ENCODE assay signal across 7 mouse cellular contexts in the genomic region with DNA sequence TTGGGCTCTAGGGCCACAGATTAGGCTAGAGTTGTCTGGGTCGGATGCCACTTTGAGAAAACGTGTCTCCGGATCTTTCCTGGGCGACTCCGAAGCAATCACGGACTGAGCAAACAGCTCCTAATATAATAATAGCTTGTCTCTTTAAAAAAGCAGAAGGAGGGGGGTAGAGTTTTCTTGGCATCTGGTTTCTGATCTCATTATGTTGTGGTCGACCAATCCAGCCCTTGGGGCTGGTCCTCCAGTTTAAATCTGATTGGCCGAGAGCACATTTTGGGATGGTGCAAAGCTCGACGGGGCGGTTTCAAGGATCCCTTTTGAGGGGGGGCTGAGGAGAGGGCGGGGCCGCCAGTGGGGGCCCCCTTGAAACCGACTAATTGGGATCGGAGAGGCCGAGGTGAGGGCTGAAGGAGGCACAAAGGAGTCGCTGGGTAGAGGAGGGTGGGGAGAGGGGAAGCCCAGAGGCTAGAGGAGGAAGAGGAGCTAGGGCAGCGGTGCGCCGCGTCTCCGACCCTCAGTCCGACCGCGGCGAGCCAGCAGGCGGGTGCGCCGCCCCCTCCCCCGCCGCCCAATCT. TPM values are rescaled to one million over a fixed set of nuclear protein-coding genes. Genes with fewer than 3 reads are reported as not detected.
DNase-seq lines count a peak whose midpoint lies in the region; ATAC-seq lines count a peak whose summit lies in the region.

A gene (plus strand): TSS at position 387 of the 575 bp plus-strand sequence.

- DNase-seq in adrenal gland, postnatal 36 days, result peak; percentile 85
- DNase-seq in embryonic facial prominence, embryonic 11.5 days (ENCODE audit: low spot score), result peak; percentile 98
- peak; percentile 89 to 94 for DNase-seq in heart, adult 18-20 months
- peak; percentile 69 for DNase-seq in kidney, adult 18-20 months
- DNase-seq in limb, embryonic 10.5 days (ENCODE audit: low spot score), result peak; percentile 99
- peak; percentile 100 for DNase-seq in midbrain, embryonic 11.5 days (ENCODE audit: low spot score, missing footprints)

- peak within 1 kb of the TSS; percentile 99 for H3K9ac ChIP-seq in embryonic facial prominence, embryonic 11.5 days (replicated peaks; ENCODE audit: low read length)
- H3K9ac ChIP-seq in midbrain, embryonic 11.5 days (ENCODE audit: low read length), result peak within 1 kb of the TSS; percentile 97
- H3K9ac ChIP-seq in stomach, embryonic 14.5 days (replicated peaks; ENCODE audit: low read depth, low read length), result peak within 1 kb of the TSS; percentile 97

- ATAC-seq in embryonic facial prominence, embryonic 11.5 days (replicated peaks; ENCODE audit: insufficient number of reproducible peaks, low FRiP score, low TSS enrichment, low read depth), result peak; percentile 93
- peak; percentile 93 for ATAC-seq in midbrain, embryonic 11.5 days (ENCODE audit: low FRiP score)
- ATAC-seq in stomach, embryonic 14.5 days (ENCODE audit: insufficient number of reproducible peaks, insufficient read depth, low FRiP score, low read depth), result peak; percentile 94

- no peaks in the 10 kb centered on the region for H3K27me3 ChIP-seq in embryonic facial prominence, embryonic 11.5 days (ENCODE audit: control insufficient read depth, insufficient read depth, low read length)
- no peaks in the 10 kb centered on the region for H3K27me3 ChIP-seq in limb, embryonic 10.5 days (ENCODE audit: low read depth, poor library complexity, severe bottlenecking)
- H3K27me3 ChIP-seq in midbrain, embryonic 11.5 days (ENCODE audit: control insufficient read depth, insufficient read depth, low read length), result peaks cover 4% of the 10 kb centered on the region; the same call in 1 of the 2 replicates
- H3K27me3 ChIP-seq in stomach, embryonic 14.5 days (ENCODE audit: control insufficient read depth, insufficient read depth, low read length), result no peaks in the 10 kb centered on the region

- peak within 1 kb of the TSS; percentile 95 for H3K4me3 ChIP-seq in embryonic facial prominence, embryonic 11.5 days (ENCODE audit: low read depth, low read length)
- peak within 1 kb of the TSS; percentile 87 for H3K4me3 ChIP-seq in limb, embryonic 10.5 days
- peak within 1 kb of the TSS; percentile 90 for H3K4me3 ChIP-seq in midbrain, embryonic 11.5 days (ENCODE audit: low read depth, low read length)
- H3K4me3 ChIP-seq in stomach, embryonic 14.5 days (ENCODE audit: low read depth, low read length), result peak within 1 kb of the TSS; percentile 90

- no peaks in the 10 kb centered on the region for H3K36me3 ChIP-seq in embryonic facial prominence, embryonic 11.5 days (replicated peaks; ENCODE audit: control insufficient read depth, insufficient read depth, low read depth, low read length)
- peaks cover 18% of the 10 kb centered on the region for H3K36me3 ChIP-seq in limb, embryonic 10.5 days
- no peaks in the 10 kb centered on the region for H3K36me3 ChIP-seq in midbrain, embryonic 11.5 days (ENCODE audit: control insufficient read depth, insufficient read depth, low read length)
- H3K36me3 ChIP-seq in stomach, embryonic 14.5 days (ENCODE audit: control insufficient read depth, insufficient read depth, low read length), result no peaks in the 10 kb centered on the region; the same call in 1 of the 2 replicates

- no peaks in the 10 kb centered on the region for H3K9me3 ChIP-seq in embryonic facial prominence, embryonic 11.5 days (replicated peaks; ENCODE audit: control insufficient read depth, low read length)
- no peaks in the 10 kb centered on the region for H3K9me3 ChIP-seq in limb, embryonic 10.5 days (replicated peaks)
- no peaks in the 10 kb centered on the region for H3K9me3 ChIP-seq in midbrain, embryonic 11.5 days (ENCODE audit: control insufficient read depth, low read length)
- no peaks in the 10 kb centered on the region for H3K9me3 ChIP-seq in stomach, embryonic 14.5 days (ENCODE audit: control insufficient read depth, low read depth, low read length)

- peaks cover 2% of the 10 kb centered on the region for H3K4me1 ChIP-seq in embryonic facial prominence, embryonic 11.5 days (ENCODE audit: control insufficient read depth, insufficient read depth, low read length)
- peaks cover 26% of the 10 kb centered on the region for H3K4me1 ChIP-seq in limb, embryonic 10.5 days
- H3K4me1 ChIP-seq in midbrain, embryonic 11.5 days (ENCODE audit: control insufficient read depth, insufficient read depth, low read length), result peaks cover 29% of the 10 kb centered on the region
- H3K4me1 ChIP-seq in stomach, embryonic 14.5 days (ENCODE audit: control insufficient read depth, insufficient read depth, low read length), result peaks cover 14% of the 10 kb centered on the region

- H3K4me2 ChIP-seq in embryonic facial prominence, embryonic 11.5 days (ENCODE audit: low read depth, low read length), result peak within 1 kb of the TSS; percentile 76
- H3K4me2 ChIP-seq in midbrain, embryonic 11.5 days, result peak within 1 kb of the TSS; percentile 91
- H3K4me2 ChIP-seq in stomach, embryonic 14.5 days (replicated peaks; ENCODE audit: low read depth, low read length), result peak within 1 kb of the TSS; percentile 88

- peak within 1 kb of the TSS; percentile 99 for H3K27ac ChIP-seq in embryonic facial prominence, embryonic 11.5 days (replicated peaks; ENCODE audit: low read depth, low read length)
- peak within 1 kb of the TSS; percentile 99 for H3K27ac ChIP-seq in limb, embryonic 10.5 days
- peak within 1 kb of the TSS; percentile 99 for H3K27ac ChIP-seq in midbrain, embryonic 11.5 days (ENCODE audit: low read depth, low read length)
- H3K27ac ChIP-seq in stomach, embryonic 14.5 days (ENCODE audit: low read length), result peak within 1 kb of the TSS; percentile 95

- WGBS in embryonic facial prominence, embryonic 11.5 days, result 0% methylated on average over 29 of the region's 31 CpGs
- under 1% methylated on average over 31 of the region's 31 CpGs for WGBS in limb, embryonic 10.5 days
- under 1% methylated on average over 31 of the region's 31 CpGs for WGBS in midbrain, embryonic 11.5 days
- WGBS in stomach, embryonic 14.5 days, result under 1% methylated on average over 30 of the region's 31 CpGs

RNA-seq across cellular contexts. Expression of the gene that starts here (rescaled TPM):
- 1 to 10 TPM; 3.1 to 4.2 TPM for total RNA-seq in adrenal gland, postnatal 36 days (2021)
- polyA plus RNA-seq in embryonic facial prominence, embryonic 11.5 days (2014; fragmentation: Nextera tagmentation; extraction: Ambion mirVana), result 53.3 and 57.0 TPM in 2 replicates
- 1 to 10 TPM; 2.0 to 2.2 TPM for total RNA-seq in heart, adult 18-20 months (2021)
- 54.8 and 59.8 TPM in 2 replicates for polyA plus RNA-seq in limb, embryonic 10.5 days (2016; fragmentation: Nextera tagmentation; extraction: Ambion mirVana)
- polyA plus RNA-seq in midbrain, embryonic 11.5 days (2014; fragmentation: Nextera tagmentation; extraction: Ambion mirVana), result 27.1 and 27.3 TPM in 2 replicates
- polyA plus RNA-seq in stomach, embryonic 14.5 days (2014; fragmentation: Nextera tagmentation; extraction: Ambion mirVana), result 30.5 and 30.6 TPM in 2 replicates

Comparison
In these comparisons a context has a peak if more than half of its experiments do, and no peak if none do; other contexts are left out.
1. Peak in every context shown above with its lines: DNase-seq, ATAC-seq, H3K4me3 ChIP-seq and H3K27ac ChIP-seq.